Mouse (Mus musculus): ENCODE results near the gene Hmgcs1.

Hmgcs1 gene

GRCm38 (mm10) chr13:119753859-119754634 lies 63.9 kb downstream of the Hmgcs1 start:
- peak; percentile 65 to 81 for DNase-seq

- DNase-seq, result peak in 1 of 2 experiments; percentile 25
Measured at GRCm38 (mm10) chr13:119754635-119755020, 64.4 kb downstream of the Hmgcs1 start.

GRCm38 (mm10) chr13:119755141-119755547 lies 65.0 kb downstream of the Hmgcs1 start:
- DNase-seq, result peak; percentile 56 to 61

GRCm38 (mm10) chr13:119755681-119756471 lies 65.7 kb downstream of the Hmgcs1 start, which contains the start of gene Nim1k:
TSS of gene Nim1k (minus strand) at chr13:119755882.
- DNase-seq, result peak; percentile 92 to 93

- DNase-seq, result no peak
Measured at GRCm38 (mm10) chr13:119756831-119757230, 66.7 kb downstream of the Hmgcs1 start.
